Mouse (Mus musculus) midbrain, embryonic 16.5 days (tissue): ENCODE data around the gene Mmachc. TPM values are rescaled to one million over a fixed set of nuclear protein-coding genes. Genes with fewer than 3 reads are reported as not detected.

ENCODE experiments used
- ATAC-seq: fragments of 200-750 bp; cut with Nextera tagmentation; 2 replicates; pipeline ENCODE4 v1.8.0; 2017; ENCODE audit warnings: moderate TSS enrichment
- H3K27ac ChIP-seq: fragments of 300-500 bp; sonication (generic); 2 replicates; pipeline ENCODE4 v1.5.1; 2014; ENCODE audit warnings: mild to moderate bottlenecking, low read length, mixed read lengths
- H3K27me3 ChIP-seq: fragments of 300-500 bp; sonication (generic); 2 replicates; pipeline ENCODE4 v1.6.1; 2014; ENCODE audit warnings: low read depth, low read length, mixed read lengths; ENCODE audit not compliant: control insufficient read depth, insufficient read depth
- H3K36me3 ChIP-seq: fragments of 300-500 bp; sonication (generic); 2 replicates; pipeline ENCODE4 v1.6.1; 2014; ENCODE audit warnings: mild to moderate bottlenecking, low read length, moderate library complexity, mixed read lengths; ENCODE audit not compliant: control insufficient read depth, insufficient read depth
- H3K4me1 ChIP-seq: fragments of 300-500 bp; sonication (generic); 2 replicates; pipeline ENCODE4 v1.6.1; 2014; ENCODE audit warnings: mild to moderate bottlenecking, low read length, mixed read lengths; ENCODE audit not compliant: control insufficient read depth, insufficient read depth
- H3K4me2 ChIP-seq: fragments of 300-500 bp; sonication (generic); 2 replicates; pipeline ENCODE4 v1.6.1; 2014; ENCODE audit warnings: mild to moderate bottlenecking, low read length, mixed read lengths
- H3K4me3 ChIP-seq: fragments of 300-500 bp; sonication (generic); 2 replicates; pipeline ENCODE4 v1.5.1; 2014; ENCODE audit warnings: low read depth, mild to moderate bottlenecking, low read length, moderate library complexity, mixed read lengths
- H3K9ac ChIP-seq: fragments of 300-500 bp; sonication (generic); 2 replicates; pipeline ENCODE4 v1.6.1; 2014; ENCODE audit warnings: low read depth, low read length, mixed read lengths
- H3K9me3 ChIP-seq: fragments of 300-500 bp; sonication (generic); replicated peaks from 2 replicates; pipeline ENCODE4 v1.6.1; 2014; ENCODE audit warnings: mild to moderate bottlenecking, low read length, mixed read lengths; ENCODE audit not compliant: control insufficient read depth, poor library complexity, severe bottlenecking
- WGBS: fragments of 180-500 bp; shearing (Covaris S2); extraction: QIAGEN DNeasy Blood & Tissue Kit; methylation state at CpG from one replicate; pipeline ENCODE4 v1.1.7; 2014; 5-methylcytosine and 5-hydroxymethylcytosine counted together
- polyA plus RNA-seq: library from polyadenylated mRNA; unstranded; fragments of >200 nt; fragmentation: Nextera tagmentation; extraction: Ambion mirVana; gene quantifications from 2 replicates; pipeline ENCODE4 v1.2.1, GENCODE M21; 2015

The Mmachc gene
- polyA plus RNA-seq, 1 experiment from 2014 or later = 20.9 TPM

DNA sequence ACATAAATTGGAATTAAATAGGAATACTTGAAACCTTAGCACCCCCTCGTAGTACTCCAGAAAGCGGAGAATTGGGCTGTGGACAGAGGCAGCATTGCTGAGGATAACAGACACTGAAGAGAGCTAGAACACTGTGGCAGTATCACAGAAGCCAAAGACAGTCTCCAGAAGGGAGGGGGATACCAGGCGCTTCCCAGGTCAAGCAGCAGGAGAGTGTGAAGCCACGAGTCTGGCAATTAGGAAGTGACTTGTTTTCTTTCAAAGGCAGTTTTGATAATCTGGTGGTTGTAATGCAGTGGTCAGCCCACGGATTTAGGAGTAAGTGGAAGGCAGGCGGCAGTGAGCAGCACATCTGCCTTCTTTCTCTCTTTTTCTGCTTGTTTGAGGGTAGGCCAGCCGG lies 14.0 kb upstream of the Mmachc start:
- H3K9me3 ChIP-seq = no peaks in the 10 kb centered on the region
- H3K36me3 ChIP-seq = no peaks in the 10 kb centered on the region
- H3K4me1 ChIP-seq = peaks cover 11% of the 10 kb centered on the region; the same call in 1 of the 2 replicates
- H3K9ac ChIP-seq = no peak overlapping the region
- WGBS = 42% methylated on average over 7 of the region's 7 CpGs
- H3K27me3 ChIP-seq = 0 out of 2 replicates have a peak, but pooled peaks cover 2% of the 10 kb centered on the region
- H3K4me3 ChIP-seq = no peak overlapping the region
- H3K27ac ChIP-seq = no peak overlapping the region
- no peak for ATAC-seq
- H3K4me2 ChIP-seq = no peak overlapping the region

DNA sequence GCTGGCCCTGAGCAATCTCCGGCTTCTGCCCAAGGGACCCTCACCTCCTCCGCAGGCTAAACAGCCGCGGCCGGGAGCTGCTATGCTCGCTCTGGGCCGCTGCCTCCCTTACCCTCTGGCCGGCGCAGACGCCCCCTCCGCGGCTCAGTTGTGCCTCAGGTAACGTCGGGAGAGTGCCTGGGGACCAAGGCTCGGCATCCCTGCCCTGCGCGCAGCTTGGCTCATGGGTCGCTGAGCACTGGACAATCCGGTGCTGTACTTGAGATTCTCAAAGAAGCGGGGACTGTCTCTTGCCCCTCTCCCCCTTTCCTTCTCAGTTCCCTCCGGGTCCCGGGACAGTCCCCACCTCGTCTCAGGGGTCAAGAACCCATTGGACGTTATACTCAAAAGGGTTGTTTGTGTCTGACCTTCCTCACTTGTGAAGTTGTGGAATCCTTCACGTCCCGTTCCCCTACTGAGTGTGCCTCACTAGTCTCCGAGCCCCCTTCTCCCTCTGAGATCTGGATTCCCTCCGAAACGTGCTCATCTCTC lies 13.0 kb upstream of the Mmachc start:
- ATAC-seq = no peak
- H3K9ac ChIP-seq = peak overlapping the region; percentile 83
- no peaks in the 10 kb centered on the region for H3K9me3 ChIP-seq
- peaks cover 11% of the 10 kb centered on the region; the same call in 1 of the 2 replicates for H3K4me1 ChIP-seq
- H3K4me2 ChIP-seq = peak overlapping the region; percentile 91
- 0 out of 2 replicates have a peak, but pooled peaks cover 2% of the 10 kb centered on the region for H3K27me3 ChIP-seq
- peak overlapping the region; percentile 56 for H3K27ac ChIP-seq
- WGBS = 0% methylated on average over 28 of the region's 29 CpGs
- no peaks in the 10 kb centered on the region for H3K36me3 ChIP-seq
- peak overlapping the region; percentile 81 for H3K4me3 ChIP-seq

DNA sequence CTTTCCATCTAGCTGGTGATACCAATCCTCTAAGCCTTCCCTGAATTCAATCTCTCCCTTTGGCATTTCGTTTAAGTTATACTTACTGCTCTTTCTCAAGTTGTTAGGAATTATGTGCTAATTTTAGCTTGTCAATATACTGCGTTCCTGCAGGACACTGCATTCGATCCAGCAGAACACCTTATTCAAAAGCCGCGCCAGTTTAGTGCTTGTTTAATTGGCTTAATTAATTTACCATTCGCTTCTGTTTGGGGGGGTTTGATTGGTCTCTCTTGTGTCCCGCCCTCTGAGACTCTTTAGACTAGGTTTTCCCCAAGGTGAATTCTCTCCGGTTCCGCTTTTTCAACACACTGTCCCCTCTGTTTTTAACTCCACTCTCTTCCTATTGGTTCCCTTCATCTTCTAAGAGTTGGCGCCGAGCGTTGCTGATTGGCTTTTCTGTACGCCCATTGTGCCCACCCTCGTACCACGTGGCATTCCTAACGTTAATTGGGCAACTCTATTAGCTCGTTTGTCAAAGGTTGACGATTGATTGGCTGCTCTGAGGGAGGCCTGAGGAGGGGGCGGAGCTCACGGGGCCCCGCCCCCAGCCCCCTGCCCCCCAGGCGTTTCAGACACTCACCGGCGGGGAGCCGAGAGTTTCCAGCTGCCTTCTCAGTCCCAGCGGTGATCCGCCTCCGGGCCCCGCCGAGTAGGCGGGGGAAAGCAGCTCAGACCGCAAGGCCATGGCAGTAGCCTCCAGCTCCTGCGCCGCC lies 12.3 kb upstream of the Mmachc start, which contains the start of gene Tesk2:
Gene Tesk2, plus strand, starts transcription at position 606 of the 755 bp plus-strand sequence.
- peak within 1 kb of the TSS; percentile 91 for H3K4me2 ChIP-seq
- peak; percentile 96 for ATAC-seq
- H3K4me3 ChIP-seq = peak within 1 kb of the TSS; percentile 81
- peaks cover 11% of the 10 kb centered on the region; the same call in 1 of the 2 replicates for H3K4me1 ChIP-seq
- WGBS = under 1% methylated on average over 31 of the region's 34 CpGs
- 0 out of 2 replicates have a peak, but pooled peaks cover 2% of the 10 kb centered on the region for H3K27me3 ChIP-seq
- H3K9ac ChIP-seq = peak within 1 kb of the TSS; percentile 83
- H3K27ac ChIP-seq = peak within 1 kb of the TSS; percentile 56
- no peaks in the 10 kb centered on the region for H3K36me3 ChIP-seq
- no peaks in the 10 kb centered on the region for H3K9me3 ChIP-seq

DNA sequence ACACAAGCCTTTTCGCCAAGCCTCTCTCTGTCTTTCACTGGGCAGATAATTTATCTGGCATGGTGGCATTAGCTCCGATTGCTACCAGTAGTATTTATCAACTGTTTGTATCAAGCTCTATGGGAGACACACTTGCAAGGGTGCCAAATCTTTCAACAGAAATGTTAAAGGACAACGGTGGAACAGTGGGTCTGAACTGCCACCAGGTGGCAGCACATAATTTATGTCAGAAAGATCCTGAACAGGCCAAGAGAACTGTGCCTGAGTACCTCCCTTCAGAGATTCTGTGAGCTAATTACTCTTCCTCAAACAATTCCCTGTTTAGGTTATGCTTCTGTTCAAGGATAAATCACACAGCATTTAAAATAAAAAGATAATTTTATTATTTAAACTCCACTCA lies 11.2 kb upstream of the Mmachc start:
- Histone ChIP-seq H3K9me3 (no peaks in the 10 kb centered on the region), H3K4me2 (no peak overlapping the region), H3K27ac (no peak overlapping the region), H3K27me3 (0 out of 2 replicates have a peak, but pooled peaks cover 2% of the 10 kb centered on the region), H3K9ac (no peak overlapping the region), H3K4me1 (peaks cover 11% of the 10 kb centered on the region; the same call in 1 of the 2 replicates), H3K4me3 (no peak overlapping the region), H3K36me3 (no peaks in the 10 kb centered on the region)
- 16% methylated on average over 3 of the region's 3 CpGs for WGBS
- ATAC-seq = peak; percentile 23; the same call in 1 of the 2 replicates

DNA sequence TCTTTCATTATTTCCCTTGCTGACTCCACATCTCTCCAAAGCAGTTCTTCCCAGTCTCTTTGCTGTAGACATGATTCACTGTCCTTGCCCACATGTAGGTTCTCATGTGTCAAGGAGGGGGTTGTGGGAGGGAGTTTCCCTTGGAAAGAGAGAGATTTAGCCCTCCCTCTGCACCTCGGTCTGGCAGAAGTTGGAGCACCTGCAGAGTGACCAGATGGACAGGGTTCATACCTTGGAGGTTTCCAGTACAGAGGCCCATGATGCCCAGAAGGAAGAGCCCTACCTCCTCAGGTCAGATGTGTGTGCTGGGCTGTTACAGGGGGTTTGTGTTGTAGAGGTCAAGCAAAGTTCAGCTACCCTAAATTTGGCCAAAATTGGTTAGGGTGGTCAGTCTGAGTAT lies 4.3 kb upstream of the Mmachc start:
- no peaks in the 10 kb centered on the region for H3K27me3 ChIP-seq
- H3K4me2 ChIP-seq = no peak overlapping the region
- ATAC-seq = no peak
- WGBS = 74% methylated on average over 1 of the region's 1 CpGs
- no peak overlapping the region for H3K9ac ChIP-seq
- H3K36me3 ChIP-seq = no peaks in the 10 kb centered on the region
- peaks cover 6% of the 10 kb centered on the region for H3K4me1 ChIP-seq
- no peak overlapping the region for H3K4me3 ChIP-seq
- H3K9me3 ChIP-seq = no peaks in the 10 kb centered on the region
- H3K27ac ChIP-seq = no peak overlapping the region

DNA sequence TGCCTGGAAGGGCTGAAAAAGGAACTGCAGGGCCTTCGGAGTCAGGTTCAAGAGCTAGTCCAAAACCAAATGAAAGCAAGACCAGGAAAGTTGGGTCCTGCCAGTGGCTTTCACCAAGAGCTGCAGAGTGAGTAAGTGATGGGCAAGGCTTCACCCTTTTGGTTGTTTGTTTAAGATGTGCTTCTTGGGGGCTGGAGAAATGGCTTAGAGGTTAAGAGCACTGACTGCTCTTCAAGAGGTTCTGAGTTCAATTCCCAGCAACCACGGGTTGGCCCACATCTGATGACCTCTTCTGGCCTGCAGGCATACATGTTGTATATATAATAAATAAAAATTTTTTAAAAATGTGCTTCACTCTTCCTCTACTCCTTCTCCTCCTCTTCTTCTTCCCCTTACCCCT lies 1.9 kb upstream of the Mmachc start:
- no peak overlapping the region for H3K4me3 ChIP-seq
- H3K9me3 ChIP-seq = no peaks in the 10 kb centered on the region
- H3K9ac ChIP-seq = no peak overlapping the region
- H3K4me2 ChIP-seq = no peak overlapping the region
- H3K36me3 ChIP-seq = no peaks in the 10 kb centered on the region
- H3K4me1 ChIP-seq = peaks cover 6% of the 10 kb centered on the region
- 93% methylated on average over 2 of the region's 2 CpGs for whole genome bisulfite sequencing
- H3K27ac ChIP-seq = no peak overlapping the region
- no peaks in the 10 kb centered on the region for H3K27me3 ChIP-seq
- ATAC-seq = no peak

DNA sequence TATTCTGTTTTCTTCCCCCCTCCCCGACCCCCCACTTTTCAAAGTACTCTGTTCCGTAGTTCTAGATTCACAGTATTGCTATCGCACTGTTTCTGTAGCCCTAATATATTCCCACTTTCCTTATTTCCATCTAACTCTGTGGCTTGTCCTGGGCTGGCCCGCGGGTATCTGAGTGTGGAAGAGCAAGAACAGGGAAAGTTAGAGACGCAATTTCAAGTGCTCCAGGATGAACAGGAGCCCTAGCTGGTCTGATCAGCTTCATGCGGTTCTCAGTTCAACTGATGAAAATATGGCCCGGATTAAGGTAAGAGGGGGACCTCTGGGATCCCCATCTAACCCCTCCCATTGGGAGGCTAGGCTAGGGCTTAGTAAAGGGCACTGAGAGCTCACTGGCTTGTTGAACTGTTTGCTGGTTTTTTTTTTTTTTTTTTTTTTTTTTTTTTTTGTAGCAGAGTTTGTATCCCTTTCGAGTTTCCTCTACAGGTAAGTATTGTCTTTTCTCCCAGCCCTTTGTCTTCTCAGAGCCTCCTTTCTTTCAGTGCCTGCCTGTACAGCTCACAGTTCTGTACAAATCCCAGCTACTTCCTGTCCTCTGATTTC lies 685 bp upstream of the Mmachc start:
- Histone ChIP-seq H3K9ac (peak overlapping the region; percentile 53), H3K4me1 (peaks cover 6% of the 10 kb centered on the region), H3K27me3 (no peaks in the 10 kb centered on the region), H3K4me2 (peak overlapping the region; percentile 91), H3K9me3 (no peaks in the 10 kb centered on the region), H3K36me3 (no peaks in the 10 kb centered on the region), H3K4me3 (peak overlapping the region; percentile 55), H3K27ac (no peak overlapping the region)
- peak; percentile 34 for ATAC-seq
- 3% methylated on average over 9 of the region's 9 CpGs for WGBS

DNA sequence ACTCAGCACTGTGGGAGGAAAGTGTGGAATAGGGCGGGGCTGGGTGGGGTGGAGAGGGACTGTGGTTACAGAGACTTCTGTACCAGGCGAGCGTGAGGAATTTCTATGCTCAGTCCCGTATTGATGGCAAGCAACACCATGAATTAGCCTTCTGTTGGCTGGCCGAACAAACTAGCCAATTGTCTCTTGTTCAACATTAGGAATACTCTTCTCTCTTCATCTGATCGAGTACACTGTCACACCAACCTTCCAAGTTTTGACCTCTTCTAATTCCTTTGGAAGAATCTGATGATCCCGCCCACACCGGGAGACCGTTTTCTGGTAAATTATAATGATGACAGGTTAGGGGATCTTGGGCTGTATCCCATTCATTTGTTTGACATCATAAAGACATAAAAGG lies 540 bp downstream of the Mmachc start:
- Histone ChIP-seq H3K27ac (peak overlapping the region; percentile 75; the same call in 1 of the 2 replicates), H3K36me3 (no peaks in the 10 kb centered on the region), H3K9me3 (no peaks in the 10 kb centered on the region), H3K4me1 (peaks cover 6% of the 10 kb centered on the region), H3K27me3 (no peaks in the 10 kb centered on the region), H3K9ac (peak overlapping the region; percentile 70), H3K4me2 (peak overlapping the region; percentile 62), H3K4me3 (peak overlapping the region; percentile 55)
- ATAC-seq = peak; percentile 9; the same call in 1 of the 2 replicates
- WGBS = 20% methylated on average over 9 of the region's 9 CpGs

DNA sequence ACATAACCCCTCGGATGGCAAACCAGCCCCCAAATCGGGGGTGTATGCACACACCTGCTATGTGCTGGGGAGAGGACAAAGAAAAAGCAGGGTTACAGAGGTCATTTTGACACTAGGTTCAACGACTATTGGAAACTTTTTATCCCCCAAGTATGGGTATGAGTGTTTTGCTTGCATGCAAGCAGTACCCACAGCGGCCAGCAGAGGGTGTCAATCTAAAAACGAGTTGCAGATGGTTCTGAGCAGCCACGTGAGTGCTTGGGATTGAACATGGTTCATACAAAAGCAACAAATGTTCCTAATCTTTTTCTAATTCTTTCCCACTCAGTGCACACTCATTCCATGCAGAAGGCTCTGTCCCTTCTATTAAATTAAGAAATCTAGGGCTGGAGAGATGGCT lies 4.4 kb downstream of the Mmachc start:
- Histone ChIP-seq H3K9ac (no peak overlapping the region), H3K36me3 (no peaks in the 10 kb centered on the region), H3K27me3 (no peaks in the 10 kb centered on the region), H3K9me3 (no peaks in the 10 kb centered on the region), H3K4me2 (no peak overlapping the region), H3K4me3 (no peak overlapping the region), H3K27ac (no peak overlapping the region), H3K4me1 (peaks cover 1% of the 10 kb centered on the region)
- 38% methylated on average over 6 of the region's 6 CpGs for WGBS
- ATAC-seq = no peak
